Mouse (Mus musculus): Measurements from ENCODE around the gene Abcb10. TPM values are rescaled to one million over a fixed set of nuclear protein-coding genes. Genes with fewer than 3 reads are reported as not detected.

Gene Abcb10
- polyA plus RNA-seq, 1 experiment from 2014 or later: 11.8 TPM

GRCm38 (mm10) chr8:124002546-124003108, 19.7 kb upstream of the Abcb10 start:
- Histone ChIP-seq H3K36me3 (peaks cover 82% of the 10 kb centered on the region), H3K9ac (no peak overlapping the region), H3K4me1 (replicated peaks) (no peaks in the 10 kb centered on the region), H3K27me3 (no peaks in the 10 kb centered on the region), H3K4me3 (no peak overlapping the region), H3K27ac (no peak overlapping the region), H3K9me3 (no peaks in the 10 kb centered on the region), H3K4me2 (no peak overlapping the region)
- 95% methylated on average over 10 of the region's 10 CpGs for WGBS
- no peak for ATAC-seq (ENCODE audit: low FRiP score)

GRCm38 (mm10) chr8:123999568-123999967, 16.6 kb upstream of the Abcb10 start:
- H3K4me3 ChIP-seq: no peak overlapping the region
- H3K4me1 ChIP-seq (replicated peaks): no peaks in the 10 kb centered on the region
- no peaks in the 10 kb centered on the region for H3K9me3 ChIP-seq
- peaks cover 73% of the 10 kb centered on the region for H3K36me3 ChIP-seq
- H3K27me3 ChIP-seq: no peaks in the 10 kb centered on the region
- H3K4me2 ChIP-seq: no peak overlapping the region
- no peak overlapping the region for H3K27ac ChIP-seq
- no peak for ATAC-seq (ENCODE audit: low FRiP score)
- no peak overlapping the region for H3K9ac ChIP-seq
- 83% methylated on average over 2 of the region's 2 CpGs for WGBS

- WGBS: 97% methylated on average over 3 of the region's 3 CpGs
- no peak overlapping the region for H3K9ac ChIP-seq
- no peaks in the 10 kb centered on the region for H3K9me3 ChIP-seq
- no peak overlapping the region for H3K4me2 ChIP-seq
- no peak overlapping the region for H3K4me3 ChIP-seq
- H3K36me3 ChIP-seq: peaks cover 37% of the 10 kb centered on the region
- no peaks in the 10 kb centered on the region for H3K4me1 ChIP-seq (replicated peaks)
- no peaks in the 10 kb centered on the region for H3K27me3 ChIP-seq
- ATAC-seq (ENCODE audit: low FRiP score): no peak
- no peak overlapping the region for H3K27ac ChIP-seq
Measured at GRCm38 (mm10) chr8:123993997-123994396, 11.1 kb upstream of the Abcb10 start.

GRCm38 (mm10) chr8:123993597-123993996, 10.7 kb upstream of the Abcb10 start:
- no peaks in the 10 kb centered on the region for H3K9me3 ChIP-seq
- no peak for ATAC-seq (ENCODE audit: low FRiP score)
- no peak overlapping the region for H3K4me2 ChIP-seq
- no peak overlapping the region for H3K4me3 ChIP-seq
- H3K9ac ChIP-seq: no peak overlapping the region
- 94% methylated on average over 5 of the region's 5 CpGs for WGBS
- H3K27ac ChIP-seq: no peak overlapping the region
- peaks cover 35% of the 10 kb centered on the region for H3K36me3 ChIP-seq
- H3K4me1 ChIP-seq (replicated peaks): no peaks in the 10 kb centered on the region
- no peaks in the 10 kb centered on the region for H3K27me3 ChIP-seq

GRCm38 (mm10) chr8:123992587-123992986, 9.7 kb upstream of the Abcb10 start:
- Histone ChIP-seq H3K4me2 (no peak overlapping the region), H3K4me3 (no peak overlapping the region), H3K9ac (no peak overlapping the region), H3K27ac (no peak overlapping the region), H3K27me3 (no peaks in the 10 kb centered on the region), H3K9me3 (no peaks in the 10 kb centered on the region), H3K36me3 (peaks cover 31% of the 10 kb centered on the region), H3K4me1 (replicated peaks) (no peaks in the 10 kb centered on the region)
- 88% methylated on average over 8 of the region's 8 CpGs for WGBS
- ATAC-seq (ENCODE audit: low FRiP score): no peak

GRCm38 (mm10) chr8:123990277-123991049, 7.5 kb upstream of the Abcb10 start:
- Histone ChIP-seq H3K4me2 (no peak overlapping the region), H3K9ac (no peak overlapping the region), H3K9me3 (no peaks in the 10 kb centered on the region), H3K27me3 (no peaks in the 10 kb centered on the region), H3K4me1 (replicated peaks) (no peaks in the 10 kb centered on the region), H3K36me3 (peaks cover 16% of the 10 kb centered on the region), H3K4me3 (no peak overlapping the region), H3K27ac (no peak overlapping the region)
- no peak for ATAC-seq (ENCODE audit: low FRiP score)
- 92% methylated on average over 13 of the region's 13 CpGs for WGBS

GRCm38 (mm10) chr8:123989128-123989527, 6.2 kb upstream of the Abcb10 start:
- Histone ChIP-seq H3K27ac (no peak overlapping the region), H3K36me3 (peaks cover 6% of the 10 kb centered on the region), H3K4me1 (replicated peaks) (no peaks in the 10 kb centered on the region), H3K27me3 (no peaks in the 10 kb centered on the region), H3K4me3 (no peak overlapping the region), H3K9ac (no peak overlapping the region), H3K4me2 (no peak overlapping the region), H3K9me3 (no peaks in the 10 kb centered on the region)
- WGBS: 81% methylated on average over 7 of the region's 7 CpGs
- ATAC-seq (ENCODE audit: low FRiP score): no peak

GRCm38 (mm10) chr8:123988605-123989038, 5.7 kb upstream of the Abcb10 start:
- Histone ChIP-seq H3K9ac (no peak overlapping the region), H3K27me3 (no peaks in the 10 kb centered on the region), H3K27ac (no peak overlapping the region), H3K4me2 (no peak overlapping the region), H3K4me3 (no peak overlapping the region), H3K4me1 (replicated peaks) (no peaks in the 10 kb centered on the region), H3K9me3 (no peaks in the 10 kb centered on the region), H3K36me3 (peaks cover 2% of the 10 kb centered on the region)
- ATAC-seq (ENCODE audit: low FRiP score): no peak
- WGBS: 84% methylated on average over 6 of the region's 6 CpGs

GRCm38 (mm10) chr8:123982291-123982793, 580 bp downstream of the Abcb10 start:
- WGBS: under 1% methylated on average over 48 of the region's 48 CpGs
- no peaks in the 10 kb centered on the region for H3K27me3 ChIP-seq

GRCm38 (mm10) chr8:123981674-123982073, 1.2 kb downstream of the Abcb10 start:
- 48% methylated on average over 4 of the region's 4 CpGs for WGBS
- peak overlapping the region; percentile 82 for H3K4me3 ChIP-seq
- H3K4me2 ChIP-seq: peak overlapping the region; percentile 92
- ATAC-seq (ENCODE audit: low FRiP score): no peak
- no peaks in the 10 kb centered on the region for H3K9me3 ChIP-seq
- H3K4me1 ChIP-seq (replicated peaks): peaks cover 27% of the 10 kb centered on the region
- H3K27me3 ChIP-seq: no peaks in the 10 kb centered on the region
- no peaks in the 10 kb centered on the region for H3K36me3 ChIP-seq
- H3K9ac ChIP-seq: peak overlapping the region; percentile 56; the same call in 1 of the 2 replicates
- no peak overlapping the region for H3K27ac ChIP-seq

More at GRCm38 (mm10) chr8:123982291-123982793, 580 bp downstream of the Abcb10 start:
- peak; percentile 62 for ATAC-seq (ENCODE audit: low FRiP score)
- H3K4me3 ChIP-seq: peak overlapping the region; percentile 82
- H3K9me3 ChIP-seq: no peaks in the 10 kb centered on the region
- H3K4me2 ChIP-seq: peak overlapping the region; percentile 92
- H3K4me1 ChIP-seq (replicated peaks): peaks cover 27% of the 10 kb centered on the region
- peak overlapping the region; percentile 86 for H3K9ac ChIP-seq
- H3K27ac ChIP-seq: peak overlapping the region; percentile 79
- H3K36me3 ChIP-seq: no peaks in the 10 kb centered on the region

- no peaks in the 10 kb centered on the region for H3K27me3 ChIP-seq
- H3K4me1 ChIP-seq (replicated peaks): peaks cover 27% of the 10 kb centered on the region
- ATAC-seq (ENCODE audit: low FRiP score): no peak
- no peak overlapping the region for H3K27ac ChIP-seq
- H3K4me2 ChIP-seq: peak overlapping the region; percentile 92
- H3K9ac ChIP-seq: 0 out of 2 replicates have a peak overlapping the region, but pooled peaks have one; percentile 35
- no peaks in the 10 kb centered on the region for H3K36me3 ChIP-seq
- H3K4me3 ChIP-seq: no peak overlapping the region
- 71% methylated on average over 4 of the region's 4 CpGs for WGBS
- H3K9me3 ChIP-seq: no peaks in the 10 kb centered on the region
Measured at GRCm38 (mm10) chr8:123980239-123980638, 2.7 kb downstream of the Abcb10 start.

GRCm38 (mm10) chr8:123978926-123979325, 4.0 kb downstream of the Abcb10 start:
- no peak overlapping the region for H3K27ac ChIP-seq
- H3K4me1 ChIP-seq (replicated peaks): peaks cover 27% of the 10 kb centered on the region
- H3K9me3 ChIP-seq: no peaks in the 10 kb centered on the region
- 0 out of 2 replicates have a peak overlapping the region, but pooled peaks have one; percentile 19 for H3K9ac ChIP-seq
- H3K4me3 ChIP-seq: no peak overlapping the region
- no peak for ATAC-seq (ENCODE audit: low FRiP score)
- WGBS: 89% methylated on average over 8 of the region's 8 CpGs
- no peak overlapping the region for H3K4me2 ChIP-seq
- no peaks in the 10 kb centered on the region for H3K36me3 ChIP-seq
- no peaks in the 10 kb centered on the region for H3K27me3 ChIP-seq

All from hindbrain, embryonic 13.5 days (tissue).